Mouse (Mus musculus): ENCODE results near the gene Pm20d1. TPM values are rescaled to one million over a fixed set of nuclear protein-coding genes. Genes with fewer than 3 reads are reported as not detected.

Gene Pm20d1
- polyA plus RNA-seq (2015; fragmentation: Nextera tagmentation; extraction: Ambion mirVana) = 0.68 and 0.70 TPM in 2 replicates

- peak within 1 kb of the TSS; percentile 30 for H3K4me3 ChIP-seq (ENCODE audit: low read length)
- peak; percentile 60; the same call in 1 of the 2 replicates for ATAC-seq (ENCODE audit: low read depth)
- H3K4me1 ChIP-seq (replicated peaks; ENCODE audit: control insufficient read depth, insufficient read depth, low read length) = no peaks in the 10 kb centered on the region; the same call in 1 of the 2 replicates
- no peaks in the 10 kb centered on the region for H3K36me3 ChIP-seq (ENCODE audit: control insufficient read depth, insufficient read depth, low read length)
- H3K4me2 ChIP-seq (ENCODE audit: low read depth, low read length) = peak within 1 kb of the TSS; percentile 56
- WGBS = 11% methylated on average over 26 of the region's 26 CpGs
- H3K27ac ChIP-seq (ENCODE audit: low read length) = no peak within 1 kb of the TSS
- H3K9ac ChIP-seq (ENCODE audit: low read length) = peak within 1 kb of the TSS; percentile 56
- no peaks in the 10 kb centered on the region for H3K9me3 ChIP-seq (ENCODE audit: control insufficient read depth, low read length)
- peaks cover 9% of the 10 kb centered on the region; the same call in 1 of the 2 replicates for H3K27me3 ChIP-seq (ENCODE audit: control insufficient read depth, insufficient read depth, low read depth, low read length)
These were observed at the start of gene Pm20d1 for GRCm38 (mm10) chr1:131797202-131797909. Gene Pm20d1 (plus strand): TSS chr1:131797381.

GRCm38 (mm10) chr1:131747761-131748160, 49.4 kb upstream of the Pm20d1 start:
- Histone ChIP-seq H3K27me3 (ENCODE audit: control insufficient read depth, insufficient read depth, low read depth, low read length) (no peaks in the 10 kb centered on the region), H3K9ac (ENCODE audit: low read length) (no peak overlapping the region), H3K36me3 (ENCODE audit: control insufficient read depth, insufficient read depth, low read length) (no peaks in the 10 kb centered on the region), H3K9me3 (ENCODE audit: control insufficient read depth, low read length) (no peaks in the 10 kb centered on the region), H3K27ac (ENCODE audit: low read length) (no peak overlapping the region; the same call in 1 of the 2 replicates), H3K4me2 (ENCODE audit: low read depth, low read length) (0 out of 2 replicates have a peak overlapping the region, but pooled peaks have one; percentile 4), H3K4me1 (replicated peaks; ENCODE audit: control insufficient read depth, insufficient read depth, low read length) (peaks cover 15% of the 10 kb centered on the region; the same call in 1 of the 2 replicates), H3K4me3 (ENCODE audit: low read length) (no peak overlapping the region)
- ATAC-seq (ENCODE audit: low read depth) = no peak
- WGBS = 45% methylated on average over 2 of the region's 2 CpGs

GRCm38 (mm10) chr1:131748636-131749035, 48.5 kb upstream of the Pm20d1 start:
- no peaks in the 10 kb centered on the region for H3K9me3 ChIP-seq (ENCODE audit: control insufficient read depth, low read length)
- no peak overlapping the region for H3K4me3 ChIP-seq (ENCODE audit: low read length)
- H3K4me2 ChIP-seq (ENCODE audit: low read depth, low read length) = no peak overlapping the region
- H3K36me3 ChIP-seq (ENCODE audit: control insufficient read depth, insufficient read depth, low read length) = no peaks in the 10 kb centered on the region
- WGBS = 72% methylated on average over 2 of the region's 2 CpGs
- no peak overlapping the region for H3K27ac ChIP-seq (ENCODE audit: low read length)
- no peak for ATAC-seq (ENCODE audit: low read depth)
- H3K9ac ChIP-seq (ENCODE audit: low read length) = no peak overlapping the region
- H3K4me1 ChIP-seq (replicated peaks; ENCODE audit: control insufficient read depth, insufficient read depth, low read length) = peaks cover 10% of the 10 kb centered on the region; the same call in 1 of the 2 replicates
- H3K27me3 ChIP-seq (ENCODE audit: control insufficient read depth, insufficient read depth, low read depth, low read length) = no peaks in the 10 kb centered on the region

- peak; percentile 19; the same call in 1 of the 2 replicates for ATAC-seq (ENCODE audit: low read depth)
- WGBS = 61% methylated on average over 15 of the region's 15 CpGs
- Histone ChIP-seq H3K36me3 (ENCODE audit: control insufficient read depth, insufficient read depth, low read length) (no peaks in the 10 kb centered on the region), H3K27me3 (ENCODE audit: control insufficient read depth, insufficient read depth, low read depth, low read length) (no peaks in the 10 kb centered on the region), H3K4me1 (replicated peaks; ENCODE audit: control insufficient read depth, insufficient read depth, low read length) (peaks cover 13% of the 10 kb centered on the region; the same call in 1 of the 2 replicates), H3K9me3 (ENCODE audit: control insufficient read depth, low read length) (no peaks in the 10 kb centered on the region), H3K4me2 (ENCODE audit: low read depth, low read length) (no peak overlapping the region), H3K4me3 (ENCODE audit: low read length) (no peak overlapping the region), H3K9ac (ENCODE audit: low read length) (no peak overlapping the region), H3K27ac (ENCODE audit: low read length) (no peak overlapping the region)
These were observed 47.3 kb upstream of the Pm20d1 start for GRCm38 (mm10) chr1:131749706-131750545.

GRCm38 (mm10) chr1:131751181-131751890, 45.8 kb upstream of the Pm20d1 start:
- Histone ChIP-seq H3K4me1 (replicated peaks; ENCODE audit: control insufficient read depth, insufficient read depth, low read length) (peaks cover 14% of the 10 kb centered on the region; the same call in 1 of the 2 replicates), H3K9me3 (ENCODE audit: control insufficient read depth, low read length) (no peaks in the 10 kb centered on the region), H3K27me3 (ENCODE audit: control insufficient read depth, insufficient read depth, low read depth, low read length) (no peaks in the 10 kb centered on the region), H3K4me3 (ENCODE audit: low read length) (no peak overlapping the region), H3K36me3 (ENCODE audit: control insufficient read depth, insufficient read depth, low read length) (no peaks in the 10 kb centered on the region), H3K4me2 (ENCODE audit: low read depth, low read length) (no peak overlapping the region), H3K9ac (ENCODE audit: low read length) (no peak overlapping the region), H3K27ac (ENCODE audit: low read length) (peak overlapping the region; percentile 13; the same call in 1 of the 2 replicates)
- WGBS = 63% methylated on average over 3 of the region's 3 CpGs
- ATAC-seq (ENCODE audit: low read depth) = no peak

- no peak overlapping the region for H3K4me2 ChIP-seq (ENCODE audit: low read depth, low read length)
- no peak overlapping the region for H3K27ac ChIP-seq (ENCODE audit: low read length)
- H3K36me3 ChIP-seq (ENCODE audit: control insufficient read depth, insufficient read depth, low read length) = no peaks in the 10 kb centered on the region
- 42% methylated on average over 10 of the region's 10 CpGs for WGBS
- peaks cover 14% of the 10 kb centered on the region; the same call in 1 of the 2 replicates for H3K4me1 ChIP-seq (replicated peaks; ENCODE audit: control insufficient read depth, insufficient read depth, low read length)
- no peaks in the 10 kb centered on the region for H3K27me3 ChIP-seq (ENCODE audit: control insufficient read depth, insufficient read depth, low read depth, low read length)
- no peak overlapping the region for H3K9ac ChIP-seq (ENCODE audit: low read length)
- ATAC-seq (ENCODE audit: low read depth) = no peak
- H3K9me3 ChIP-seq (ENCODE audit: control insufficient read depth, low read length) = no peaks in the 10 kb centered on the region
- H3K4me3 ChIP-seq (ENCODE audit: low read length) = no peak overlapping the region
These were observed 45.3 kb upstream of the Pm20d1 start for GRCm38 (mm10) chr1:131751891-131752311.

GRCm38 (mm10) chr1:131754212-131754829, 42.9 kb upstream of the Pm20d1 start:
- Histone ChIP-seq H3K9ac (ENCODE audit: low read length) (no peak overlapping the region), H3K4me2 (ENCODE audit: low read depth, low read length) (no peak overlapping the region), H3K4me1 (replicated peaks; ENCODE audit: control insufficient read depth, insufficient read depth, low read length) (peaks cover 12% of the 10 kb centered on the region; the same call in 1 of the 2 replicates), H3K4me3 (ENCODE audit: low read length) (no peak overlapping the region), H3K27me3 (ENCODE audit: control insufficient read depth, insufficient read depth, low read depth, low read length) (no peaks in the 10 kb centered on the region), H3K36me3 (ENCODE audit: control insufficient read depth, insufficient read depth, low read length) (no peaks in the 10 kb centered on the region), H3K27ac (ENCODE audit: low read length) (no peak overlapping the region), H3K9me3 (ENCODE audit: control insufficient read depth, low read length) (no peaks in the 10 kb centered on the region)
- no peak for ATAC-seq (ENCODE audit: low read depth)
- 41% methylated on average over 3 of the region's 3 CpGs for WGBS

GRCm38 (mm10) chr1:131754916-131755315, 42.3 kb upstream of the Pm20d1 start:
- no peak overlapping the region for H3K9ac ChIP-seq (ENCODE audit: low read length)
- no peak overlapping the region for H3K27ac ChIP-seq (ENCODE audit: low read length)
- no peak for ATAC-seq (ENCODE audit: low read depth)
- H3K4me2 ChIP-seq (ENCODE audit: low read depth, low read length) = no peak overlapping the region
- no peaks in the 10 kb centered on the region for H3K27me3 ChIP-seq (ENCODE audit: control insufficient read depth, insufficient read depth, low read depth, low read length)
- H3K9me3 ChIP-seq (ENCODE audit: control insufficient read depth, low read length) = no peaks in the 10 kb centered on the region
- WGBS = 73% methylated on average over 4 of the region's 4 CpGs
- no peaks in the 10 kb centered on the region for H3K36me3 ChIP-seq (ENCODE audit: control insufficient read depth, insufficient read depth, low read length)
- peaks cover 17% of the 10 kb centered on the region for H3K4me1 ChIP-seq (replicated peaks; ENCODE audit: control insufficient read depth, insufficient read depth, low read length)
- H3K4me3 ChIP-seq (ENCODE audit: low read length) = no peak overlapping the region

Data from lung, embryonic 16.5 days (tissue).